Mouse (Mus musculus) lung, postnatal 0 days (tissue): ENCODE results near the gene Bag3.

Source experiments
- CTCF ChIP-seq: IDR thresholded peaks from 2 replicates; pipeline ENCODE4 v1.5.1; 2016; ENCODE audit warnings: antibody characterized with exemption, mild to moderate bottlenecking
- EP300 ChIP-seq: IDR thresholded peaks from 2 replicates; pipeline ENCODE4 v1.6.1; 2016; ENCODE audit warnings: antibody characterized with exemption, mild to moderate bottlenecking, control low read depth

- no peak for TF ChIP-seq CTCF
- TF ChIP-seq EP300: no peak
Measured at GRCm38 (mm10) chr7:128575211-128575610, 51.8 kb downstream of the Bag3 start.
